Mouse (Mus musculus): ENCODE data around the gene Kri1. TPM values are rescaled to one million over a fixed set of nuclear protein-coding genes. Genes with fewer than 3 reads are reported as not detected.
"Not testable (repeated sequence)": the region's sequence is repeated elsewhere in the genome, so short reads cannot be mapped to it uniquely, and the experiment has no call there.

The Kri1 gene
- total and polyA plus RNA-seq, 2 experiments from 2014 or later = 11.9 to 27.6 TPM

GRCm38 (mm10) chr9:21275013-21275710 is 12.6 kb downstream of the Kri1 start:
- TF ChIP-seq CTCF (IDR thresholded peaks at IDR 0.05; ENCODE audit: low read depth) = no peak
- no peak for DNase-seq
- no peak overlapping the region for H3K4me3 ChIP-seq (ENCODE audit: low read depth, low read length)
- peaks cover 91% of the 10 kb centered on the region for H3K36me3 ChIP-seq (ENCODE audit: insufficient read depth)
- no peaks in the 10 kb centered on the region for H3K27me3 ChIP-seq (ENCODE audit: insufficient read depth, low read length)
- H3K27ac ChIP-seq (ENCODE audit: low read depth, low read length) = no peak overlapping the region
- 88% methylated on average over 7 of the region's 7 CpGs for WGBS
- H3K4me1 ChIP-seq (ENCODE audit: insufficient read depth) = no peaks in the 10 kb centered on the region
- H3K9me3 ChIP-seq (ENCODE audit: low read length) = no peaks in the 10 kb centered on the region
- no peak overlapping the region for H3K9ac ChIP-seq
- H3K4me2 ChIP-seq (ENCODE audit: low read depth) = no peak overlapping the region
- ATAC-seq = no peak

- Histone ChIP-seq H3K36me3 (ENCODE audit: insufficient read depth) (peaks cover 90% of the 10 kb centered on the region), H3K9ac (no peak overlapping the region), H3K4me2 (ENCODE audit: low read depth) (no peak overlapping the region), H3K27me3 (ENCODE audit: insufficient read depth, low read length) (no peaks in the 10 kb centered on the region), H3K4me1 (ENCODE audit: insufficient read depth) (no peaks in the 10 kb centered on the region), H3K9me3 (ENCODE audit: low read length) (no peaks in the 10 kb centered on the region), H3K4me3 (ENCODE audit: low read depth, low read length) (no peak overlapping the region), H3K27ac (ENCODE audit: low read depth, low read length) (no peak overlapping the region)
- no peak for TF ChIP-seq CTCF (IDR thresholded peaks at IDR 0.05; ENCODE audit: low read depth)
- no peak for ATAC-seq
- no peak for DNase-seq
- WGBS = 94% methylated on average over 3 of the region's 3 CpGs
These were observed 13.4 kb downstream of the Kri1 start for GRCm38 (mm10) chr9:21274336-21274735.

- Histone ChIP-seq H3K27me3 (ENCODE audit: insufficient read depth, low read length) (no peaks in the 10 kb centered on the region), H3K36me3 (ENCODE audit: insufficient read depth) (peaks cover 90% of the 10 kb centered on the region), H3K9ac (no peak overlapping the region), H3K4me2 (ENCODE audit: low read depth) (no peak overlapping the region), H3K4me3 (ENCODE audit: low read depth, low read length) (no peak overlapping the region), H3K9me3 (ENCODE audit: low read length) (no peaks in the 10 kb centered on the region), H3K27ac (ENCODE audit: low read depth, low read length) (no peak overlapping the region), H3K4me1 (ENCODE audit: insufficient read depth) (no peaks in the 10 kb centered on the region)
- TF ChIP-seq CTCF (IDR thresholded peaks at IDR 0.05; ENCODE audit: low read depth) = no peak
- 84% methylated on average over 7 of the region's 7 CpGs for WGBS
- no peak for DNase-seq
- no peak for ATAC-seq
These were observed 14.1 kb downstream of the Kri1 start for GRCm38 (mm10) chr9:21273520-21274228.

- no peaks in the 10 kb centered on the region for H3K4me1 ChIP-seq (ENCODE audit: insufficient read depth)
- ATAC-seq = no peak
- no peak for DNase-seq
- TF ChIP-seq CTCF (IDR thresholded peaks at IDR 0.05; ENCODE audit: low read depth) = no peak
- H3K27me3 ChIP-seq (ENCODE audit: insufficient read depth, low read length) = no peaks in the 10 kb centered on the region
- no peak overlapping the region for H3K9ac ChIP-seq
- peaks cover 95% of the 10 kb centered on the region for H3K36me3 ChIP-seq (ENCODE audit: insufficient read depth)
- no peak overlapping the region for H3K27ac ChIP-seq (ENCODE audit: low read depth, low read length)
- H3K9me3 ChIP-seq (ENCODE audit: low read length) = no peaks in the 10 kb centered on the region
- H3K4me3 ChIP-seq (ENCODE audit: low read depth, low read length) = no peak overlapping the region
- 92% methylated on average over 8 of the region's 8 CpGs for WGBS
- no peak overlapping the region for H3K4me2 ChIP-seq (ENCODE audit: low read depth)
These were observed 14.7 kb downstream of the Kri1 start for GRCm38 (mm10) chr9:21273094-21273493.

GRCm38 (mm10) chr9:21272391-21272790 is 15.4 kb downstream of the Kri1 start:
- Histone ChIP-seq H3K4me3 (ENCODE audit: low read depth, low read length) (no peak overlapping the region), H3K4me2 (ENCODE audit: low read depth) (no peak overlapping the region), H3K9ac (no peak overlapping the region), H3K27me3 (ENCODE audit: insufficient read depth, low read length) (no peaks in the 10 kb centered on the region), H3K9me3 (ENCODE audit: low read length) (no peaks in the 10 kb centered on the region), H3K36me3 (ENCODE audit: insufficient read depth) (peaks cover 90% of the 10 kb centered on the region), H3K27ac (ENCODE audit: low read depth, low read length) (no peak overlapping the region), H3K4me1 (ENCODE audit: insufficient read depth) (no peaks in the 10 kb centered on the region)
- DNase-seq (no peak), ATAC-seq (no peak)
- 90% methylated on average over 9 of the region's 9 CpGs for WGBS
- no peak for TF ChIP-seq CTCF (IDR thresholded peaks at IDR 0.05; ENCODE audit: low read depth)

GRCm38 (mm10) chr9:21269590-21269989 is 18.2 kb downstream of the Kri1 start:
- H3K4me1 ChIP-seq (ENCODE audit: insufficient read depth) = peaks cover 11% of the 10 kb centered on the region; the same call in 1 of the 2 replicates
- not testable (repeated sequence) for ATAC-seq; H3K27me3 ChIP-seq (ENCODE audit: insufficient read depth, low read length); DNase-seq; H3K9ac ChIP-seq; H3K9me3 ChIP-seq (ENCODE audit: low read length); H3K4me2 ChIP-seq (ENCODE audit: low read depth); H3K27ac ChIP-seq (ENCODE audit: low read depth, low read length); H3K4me3 ChIP-seq (ENCODE audit: low read depth, low read length)
- 86% methylated on average over 5 of the region's 5 CpGs for WGBS
- H3K36me3 ChIP-seq (ENCODE audit: insufficient read depth) = peaks cover 65% of the 10 kb centered on the region

GRCm38 (mm10) chr9:21268305-21268704 is 19.5 kb downstream of the Kri1 start:
- Histone ChIP-seq H3K27me3 (ENCODE audit: insufficient read depth, low read length) (no peaks in the 10 kb centered on the region), H3K27ac (ENCODE audit: low read depth, low read length) (no peak overlapping the region), H3K36me3 (ENCODE audit: insufficient read depth) (peaks cover 52% of the 10 kb centered on the region), H3K4me3 (ENCODE audit: low read depth, low read length) (no peak overlapping the region), H3K9ac (no peak overlapping the region), H3K9me3 (ENCODE audit: low read length) (no peaks in the 10 kb centered on the region), H3K4me1 (ENCODE audit: insufficient read depth) (peaks cover 11% of the 10 kb centered on the region; the same call in 1 of the 2 replicates), H3K4me2 (ENCODE audit: low read depth) (no peak overlapping the region)
- 94% methylated on average over 16 of the region's 16 CpGs for WGBS
- DNase-seq = no peak
- no peak for TF ChIP-seq CTCF (IDR thresholded peaks at IDR 0.05; ENCODE audit: low read depth)
- no peak for ATAC-seq

Measured in forebrain, postnatal 0 days (tissue).